ENCODE assay signal across 15 mouse cellular contexts in the genomic region with DNA sequence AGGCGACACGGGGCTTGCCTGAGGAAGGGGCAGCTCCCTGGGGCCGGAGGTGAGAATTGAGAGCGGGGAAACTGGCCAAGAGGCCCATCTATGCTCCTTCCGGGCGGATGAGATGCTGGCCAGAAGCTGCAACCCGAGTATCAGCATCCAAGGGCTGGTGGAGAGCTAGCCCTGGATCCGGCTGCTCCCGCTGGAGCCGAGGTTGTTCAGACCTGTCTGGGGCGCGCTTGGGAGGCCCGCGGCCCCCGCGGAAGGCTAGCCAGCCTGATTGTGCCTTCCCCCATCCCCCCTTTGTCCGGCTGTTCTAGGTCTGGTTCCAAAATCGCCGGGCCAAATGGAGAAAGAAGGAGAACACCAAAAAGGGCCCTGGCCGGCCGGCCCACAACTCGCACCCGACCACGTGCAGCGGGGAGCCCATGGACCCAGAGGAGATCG. TPM values are rescaled to one million over a fixed set of nuclear protein-coding genes. Genes with fewer than 3 reads are reported as not detected.
DNase-seq lines count a peak whose midpoint lies in the region; ATAC-seq and TF ChIP-seq lines count a peak whose summit lies in the region.
"Had no signal": no experiment of that assay in that cellular context is flagged by ENCODE, and none has a peak within 500 bp of the region (broad histone marks: within the 10 kb centered on the region; RNA-seq: fewer than 3 reads in every experiment).

No protein-coding gene starts in this region.

- peak overlapping the region; percentile 60 for H3K4me2 ChIP-seq in kidney, embryonic 15.5 days
- H3K4me2 ChIP-seq in hindbrain, embryonic 12.5 days (replicated peaks): peak overlapping the region; percentile 60
- peak overlapping the region; percentile 51 for H3K4me2 ChIP-seq in midbrain, postnatal 0 days (ENCODE audit: low read depth, low read length, poor library complexity, severe bottlenecking)
- H3K4me2 ChIP-seq: lung, embryonic 14.5 days had no signal

- H3K27ac ChIP-seq in kidney, embryonic 15.5 days: peak overlapping the region; percentile 89
- no peak overlapping the region; the same call in 1 of the 2 replicates for H3K27ac ChIP-seq in embryonic facial prominence, embryonic 10.5 days (replicated peaks)
- H3K27ac ChIP-seq in hindbrain, embryonic 12.5 days: peak overlapping the region; percentile 91
- peak overlapping the region; percentile 78 for H3K27ac ChIP-seq in midbrain, postnatal 0 days (ENCODE audit: low read depth, low read length)
- no peak overlapping the region for H3K27ac ChIP-seq in layer of hippocampus, adult 2 months

- WGBS in kidney, embryonic 15.5 days: under 1% methylated on average over 26 of the region's 26 CpGs
- WGBS in embryonic facial prominence, embryonic 10.5 days: under 1% methylated on average over 26 of the region's 26 CpGs
- under 1% methylated on average over 26 of the region's 26 CpGs for WGBS in hindbrain, embryonic 12.5 days
- WGBS in midbrain, postnatal 0 days: 0% methylated on average over 25 of the region's 26 CpGs

- TF ChIP-seq CTCF in midbrain, postnatal 0 days (IDR thresholded peaks at IDR 0.05): no peak
- TF ChIP-seq CTCF in layer of hippocampus, adult 2 months (conservative IDR thresholded peaks at IDR 0.05): no peak

- H3K9me3 ChIP-seq in kidney, embryonic 15.5 days (replicated peaks): no peaks in the 10 kb centered on the region
- no peaks in the 10 kb centered on the region for H3K9me3 ChIP-seq in embryonic facial prominence, embryonic 10.5 days
- H3K9me3 ChIP-seq in hindbrain, embryonic 12.5 days (replicated peaks): no peaks in the 10 kb centered on the region
- no peaks in the 10 kb centered on the region for H3K9me3 ChIP-seq in midbrain, postnatal 0 days (ENCODE audit: low read length)

- H3K4me3 ChIP-seq in kidney, embryonic 15.5 days (replicated peaks): peak overlapping the region; percentile 48
- peak overlapping the region; percentile 42 for H3K4me3 ChIP-seq in embryonic facial prominence, embryonic 10.5 days
- peak overlapping the region; percentile 51 for H3K4me3 ChIP-seq in hindbrain, embryonic 12.5 days
- H3K4me3 ChIP-seq in midbrain, postnatal 0 days (ENCODE audit: low read depth, low read length): peak overlapping the region; percentile 46
- no peak overlapping the region for H3K4me3 ChIP-seq in layer of hippocampus, adult 2 months
- H3K4me3 ChIP-seq: myocyte had no signal

- no peaks in the 10 kb centered on the region for H3K36me3 ChIP-seq in kidney, embryonic 15.5 days
- no peaks in the 10 kb centered on the region for H3K36me3 ChIP-seq in embryonic facial prominence, embryonic 10.5 days (replicated peaks)
- H3K36me3 ChIP-seq in hindbrain, embryonic 12.5 days: no peaks in the 10 kb centered on the region
- H3K36me3 ChIP-seq in midbrain, postnatal 0 days (ENCODE audit: insufficient read depth, low read length): no peaks in the 10 kb centered on the region

- ATAC-seq in kidney, embryonic 15.5 days (replicated peaks; ENCODE audit: low FRiP score): no peak
- ATAC-seq in hindbrain, embryonic 12.5 days (ENCODE audit: low FRiP score): no peak
- no peak for ATAC-seq in midbrain, postnatal 0 days (ENCODE audit: low FRiP score)
- no peak for ATAC-seq in inflammation-experienced regulatory T-cells, adult 6 months

- H3K9ac ChIP-seq in kidney, embryonic 15.5 days: peak overlapping the region; percentile 57
- peak overlapping the region; percentile 69 for H3K9ac ChIP-seq in hindbrain, embryonic 12.5 days
- H3K9ac ChIP-seq in midbrain, postnatal 0 days (replicated peaks; ENCODE audit: low read length, poor library complexity, severe bottlenecking): peak overlapping the region; percentile 56
- H3K9ac ChIP-seq: lung, embryonic 14.5 days had no signal

- peaks cover 95% of the 10 kb centered on the region for H3K27me3 ChIP-seq in kidney, embryonic 15.5 days
- H3K27me3 ChIP-seq in embryonic facial prominence, embryonic 10.5 days (replicated peaks; ENCODE audit: low read depth, poor library complexity, severe bottlenecking): peaks cover 100% of the 10 kb centered on the region
- peaks cover 93% of the 10 kb centered on the region for H3K27me3 ChIP-seq in hindbrain, embryonic 12.5 days
- peaks cover 47% of the 10 kb centered on the region for H3K27me3 ChIP-seq in midbrain, postnatal 0 days (ENCODE audit: insufficient read depth, low read length)

- DNase-seq in kidney, postnatal 36 days: no peak
- peak; percentile 67 for DNase-seq in embryonic facial prominence, embryonic 10.5 days (ENCODE audit: low spot score)
- DNase-seq in midbrain, postnatal 0 days (ENCODE audit: low spot score): no peak
- no peak for DNase-seq in layer of hippocampus, adult 8-10 months (ENCODE audit: low spot score in 2 of 2)
- DNase-seq in layer of hippocampus, adult 2 months (ENCODE audit: low spot score in 2 of 2): no peak
- DNase-seq: adrenal gland, adult 8-10 months; heart, postnatal 14 days; lung, embryonic 14.5 days had no signal

- peaks cover 44% of the 10 kb centered on the region for H3K4me1 ChIP-seq in kidney, embryonic 15.5 days
- peaks cover 49% of the 10 kb centered on the region for H3K4me1 ChIP-seq in embryonic facial prominence, embryonic 10.5 days
- H3K4me1 ChIP-seq in hindbrain, embryonic 12.5 days: peaks cover 28% of the 10 kb centered on the region
- H3K4me1 ChIP-seq in midbrain, postnatal 0 days (ENCODE audit: insufficient read depth, low read length): no peaks in the 10 kb centered on the region

RNA-seq across cellular contexts. Expression of a gene that starts 3.1 kb away (rescaled TPM):
- polyA plus RNA-seq in kidney, embryonic 15.5 days (2015; fragmentation: Nextera tagmentation; extraction: Ambion mirVana): 90.8 and 96.1 TPM in 2 replicates
- polyA plus RNA-seq in embryonic facial prominence, embryonic 10.5 days (2016; fragmentation: Nextera tagmentation; extraction: Ambion mirVana): 3.3 and 4.7 TPM in 2 replicates
- polyA plus RNA-seq in hindbrain, embryonic 12.5 days (2016; fragmentation: Nextera tagmentation; extraction: Ambion mirVana): 97.3 and 99.4 TPM in 2 replicates
- 21.2 and 24.3 TPM in 2 replicates for total RNA-seq in midbrain, postnatal 0 days (2014; rRNA removed)
- polyA plus RNA-seq in midbrain, postnatal 0 days (2015; fragmentation: Nextera tagmentation; extraction: Ambion mirVana): 15.5 and 20.0 TPM in 2 replicates
- total RNA-seq in layer of hippocampus, adult 8-10 months (2022): not detected
- not detected for total RNA-seq in layer of hippocampus, adult 2 months (2021)
- polyA plus RNA-seq in inflammation-experienced regulatory T-cells, adult 6 months (2017; shearing (Covaris generic)): not detected
- total RNA-seq: adrenal gland, adult 8-10 months; ES-E14; gastrocnemius, adult 18-20 months; heart, postnatal 14 days; layer of hippocampus, postnatal 25 days had no signal
- polyA plus RNA-seq: lung, embryonic 14.5 days; myocyte had no signal

Comparison
In these comparisons a context has a peak if more than half of its experiments do, and no peak if none do; other contexts are left out.
1. H3K27ac ChIP-seq: peak in kidney, embryonic 15.5 days (single experiment), hindbrain, embryonic 12.5 days (single experiment) and midbrain, postnatal 0 days (single experiment); none in embryonic facial prominence, embryonic 10.5 days (single experiment) and layer of hippocampus, adult 2 months (single experiment).
2. Peak in every context shown above with its lines, with median percentiles within 50 percentile points of each other: H3K4me2 ChIP-seq and H3K9ac ChIP-seq.